Mouse (Mus musculus) forebrain, embryonic 16.5 days (tissue): ENCODE measurements around the gene Zpbp2. TPM values are rescaled to one million over a fixed set of nuclear protein-coding genes. Genes with fewer than 3 reads are reported as not detected.
"Not testable (repeated sequence)": the region's sequence is repeated elsewhere in the genome, so short reads cannot be mapped to it uniquely, and the experiment has no call there.

Experiments used
- ATAC-seq: fragments of 200-750 bp; cut with Nextera tagmentation; 2 replicates; pipeline ENCODE4 v1.8.0; 2017; ENCODE audit warnings: mild to moderate bottlenecking, moderate library complexity
- H3K27ac ChIP-seq: fragments of 300-500 bp; sonication (generic); 2 replicates; pipeline ENCODE4 v1.5.1; 2014; ENCODE audit warnings: low read length, control low read depth
- H3K27me3 ChIP-seq: fragments of 300-500 bp; sonication (generic); replicated peaks from 2 replicates; pipeline ENCODE4 v1.6.1; 2014; ENCODE audit warnings: low read length; ENCODE audit not compliant: control insufficient read depth, insufficient read depth
- H3K36me3 ChIP-seq: fragments of 300-500 bp; sonication (generic); 2 replicates; pipeline ENCODE4 v1.6.1; 2014; ENCODE audit not compliant: control insufficient read depth, insufficient read depth
- H3K4me1 ChIP-seq: fragments of 300-500 bp; sonication (generic); replicated peaks from 2 replicates; pipeline ENCODE4 v1.6.1; 2014; ENCODE audit warnings: low read length; ENCODE audit not compliant: control insufficient read depth, insufficient read depth
- H3K4me2 ChIP-seq: fragments of 300-500 bp; sonication (generic); 2 replicates; pipeline ENCODE4 v1.6.1; 2014; ENCODE audit warnings: mild to moderate bottlenecking, low read length, control low read depth
- H3K4me3 ChIP-seq: fragments of 300-500 bp; sonication (generic); replicated peaks from 2 replicates; pipeline ENCODE4 v1.5.1; 2014; ENCODE audit warnings: mild to moderate bottlenecking, low read length, control low read depth
- H3K9ac ChIP-seq: fragments of 300-500 bp; sonication (generic); replicated peaks from 2 replicates; pipeline ENCODE4 v1.6.1; 2014; ENCODE audit warnings: low read depth, low read length, control low read depth
- H3K9me3 ChIP-seq: fragments of 300-500 bp; sonication (generic); 2 replicates; pipeline ENCODE4 v1.6.1; 2016; ENCODE audit warnings: low read length; ENCODE audit not compliant: control insufficient read depth
- WGBS: fragments of 180-500 bp; shearing (Covaris S2); extraction: QIAGEN DNeasy Blood & Tissue Kit; methylation state at CpG from one replicate; pipeline ENCODE4 v1.1.7; 2014; 5-methylcytosine and 5-hydroxymethylcytosine counted together
- polyA plus RNA-seq: library from polyadenylated mRNA; unstranded; fragments of >200 nt; fragmentation: Nextera tagmentation; extraction: Ambion mirVana; gene quantifications from 2 replicates; pipeline ENCODE4 v1.2.1, GENCODE M21; 2015

Gene Zpbp2
- polyA plus RNA-seq, 1 experiment from 2014 or later = not detected

DNA sequence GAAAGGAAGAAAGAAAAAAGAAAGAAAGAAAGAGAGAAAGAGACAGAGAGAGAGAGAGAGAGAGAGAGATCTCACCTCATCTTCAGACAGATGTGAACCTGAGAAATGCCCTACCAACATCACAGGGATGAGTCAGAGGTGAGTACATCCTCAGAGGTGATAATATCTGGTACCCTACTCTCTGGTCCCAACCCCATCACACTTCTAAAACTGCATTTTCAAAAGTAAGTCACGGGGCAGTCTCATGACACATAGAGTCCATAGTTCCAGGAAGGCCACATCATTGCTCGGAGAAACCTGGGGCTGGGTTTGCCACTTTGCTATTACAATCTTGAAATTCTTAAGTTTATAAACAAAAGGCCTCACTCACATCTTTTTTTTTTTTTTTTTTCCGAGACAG is 45.1 kb downstream of the Zpbp2 start:
- WGBS = 90% methylated on average over 3 of the region's 3 CpGs

DNA sequence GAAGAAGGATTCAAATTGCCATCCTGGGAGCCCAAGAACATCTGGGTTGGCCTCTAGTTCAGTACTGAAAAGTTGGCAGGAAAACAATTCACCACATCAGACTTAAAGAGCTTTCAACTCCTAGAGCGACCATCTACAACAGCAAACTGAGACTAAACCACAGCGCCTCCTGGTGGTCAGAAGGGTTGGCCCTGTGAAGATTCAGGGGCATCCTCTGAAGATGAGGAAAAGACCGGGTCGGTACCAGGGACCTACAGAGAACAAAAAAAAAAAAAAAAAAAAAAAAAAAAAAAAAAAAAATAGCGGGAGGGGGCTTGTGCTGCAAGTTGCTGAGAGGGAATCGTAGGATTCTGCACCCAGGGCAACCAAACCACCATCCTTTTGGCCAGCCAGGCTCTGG is 46.5 kb downstream of the Zpbp2 start:
- no peak overlapping the region for H3K9ac ChIP-seq
- peaks cover 12% of the 10 kb centered on the region; the same call in 1 of the 2 replicates for H3K27me3 ChIP-seq
- no peak overlapping the region for H3K4me3 ChIP-seq
- no peak overlapping the region for H3K4me2 ChIP-seq
- H3K9me3 ChIP-seq = no peaks in the 10 kb centered on the region
- H3K4me1 ChIP-seq = peaks cover 4% of the 10 kb centered on the region; the same call in 1 of the 2 replicates
- 43% methylated on average over 6 of the region's 6 CpGs for WGBS
- ATAC-seq = no peak
- H3K36me3 ChIP-seq = no peaks in the 10 kb centered on the region
- H3K27ac ChIP-seq = no peak overlapping the region

More for the DNA sequence above, 45.1 kb downstream of the Zpbp2 start:
- Histone ChIP-seq H3K9ac (no peak overlapping the region), H3K4me2 (no peak overlapping the region), H3K27me3 (peaks cover 12% of the 10 kb centered on the region; the same call in 1 of the 2 replicates), H3K9me3 (no peaks in the 10 kb centered on the region), H3K27ac (no peak overlapping the region), H3K36me3 (no peaks in the 10 kb centered on the region), H3K4me1 (peaks cover 4% of the 10 kb centered on the region; the same call in 1 of the 2 replicates), H3K4me3 (no peak overlapping the region)
- no peak for ATAC-seq

DNA sequence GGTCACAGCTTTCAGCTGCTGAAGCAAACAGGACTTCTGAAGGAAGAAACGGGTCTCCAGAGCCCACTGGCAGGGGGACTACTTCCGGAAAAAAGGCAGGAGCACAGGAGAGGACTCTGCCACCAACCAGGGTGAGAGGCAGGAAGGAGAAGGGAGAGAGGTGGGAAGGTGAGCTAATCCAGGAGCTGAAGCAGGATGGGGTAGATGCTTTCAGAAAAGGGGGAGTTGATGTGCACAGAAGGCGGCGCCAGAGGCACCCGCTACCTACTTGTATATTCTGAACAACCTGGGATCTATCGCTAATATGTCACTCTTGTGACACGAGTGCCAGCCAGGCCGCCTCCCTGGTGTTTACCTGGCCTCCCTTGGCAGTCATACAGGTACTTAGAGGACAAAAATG is 47.1 kb downstream of the Zpbp2 start, which contains the start of gene Lrrc3c:
TSS of gene Lrrc3c (plus strand) at position 301 of the 400 bp plus-strand sequence.
- peak within 1 kb of the TSS; percentile 40 for H3K4me2 ChIP-seq
- 83% methylated on average over 8 of the region's 8 CpGs for WGBS

DNA sequence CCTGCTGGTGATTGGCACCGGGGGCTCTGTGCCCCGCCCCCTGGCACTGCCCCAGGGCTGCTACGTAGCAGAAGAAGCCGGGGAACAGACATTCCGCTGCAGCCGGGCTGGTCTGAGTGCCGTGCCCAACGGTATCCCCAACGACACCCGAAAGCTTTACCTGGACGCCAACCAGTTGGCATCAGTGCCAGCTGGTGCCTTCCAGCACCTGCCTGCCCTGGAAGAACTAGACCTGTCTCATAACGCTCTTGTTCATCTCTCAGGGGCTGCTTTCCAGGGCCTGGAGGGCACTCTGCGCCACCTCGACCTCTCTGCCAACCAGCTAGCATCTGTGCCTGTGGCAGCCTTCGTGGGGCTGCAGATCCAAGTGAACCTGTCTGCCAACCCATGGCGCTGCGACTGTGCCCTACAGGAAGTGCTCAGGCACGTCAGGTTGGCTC is 48.0 kb downstream of the Zpbp2 start:
- Histone ChIP-seq H3K9ac (no peak overlapping the region), H3K27me3 (peaks cover 9% of the 10 kb centered on the region; the same call in 1 of the 2 replicates), H3K4me2 (peak overlapping the region; percentile 40), H3K4me3 (no peak overlapping the region), H3K36me3 (no peaks in the 10 kb centered on the region), H3K9me3 (no peaks in the 10 kb centered on the region), H3K4me1 (peaks cover 4% of the 10 kb centered on the region; the same call in 1 of the 2 replicates), H3K27ac (no peak overlapping the region)
- no peak; the same call in 1 of the 2 replicates for ATAC-seq
- 46% methylated on average over 18 of the region's 18 CpGs for WGBS

More for the DNA sequence above, 47.1 kb downstream of the Zpbp2 start, which contains the start of gene Lrrc3c:
- H3K9me3 ChIP-seq = no peaks in the 10 kb centered on the region
- H3K4me3 ChIP-seq = no peak within 1 kb of the TSS
- no peak for ATAC-seq
- no peaks in the 10 kb centered on the region for H3K36me3 ChIP-seq
- H3K27me3 ChIP-seq = peaks cover 9% of the 10 kb centered on the region; the same call in 1 of the 2 replicates
- H3K4me1 ChIP-seq = peaks cover 4% of the 10 kb centered on the region; the same call in 1 of the 2 replicates
- no peak within 1 kb of the TSS for H3K9ac ChIP-seq
- no peak within 1 kb of the TSS for H3K27ac ChIP-seq

DNA sequence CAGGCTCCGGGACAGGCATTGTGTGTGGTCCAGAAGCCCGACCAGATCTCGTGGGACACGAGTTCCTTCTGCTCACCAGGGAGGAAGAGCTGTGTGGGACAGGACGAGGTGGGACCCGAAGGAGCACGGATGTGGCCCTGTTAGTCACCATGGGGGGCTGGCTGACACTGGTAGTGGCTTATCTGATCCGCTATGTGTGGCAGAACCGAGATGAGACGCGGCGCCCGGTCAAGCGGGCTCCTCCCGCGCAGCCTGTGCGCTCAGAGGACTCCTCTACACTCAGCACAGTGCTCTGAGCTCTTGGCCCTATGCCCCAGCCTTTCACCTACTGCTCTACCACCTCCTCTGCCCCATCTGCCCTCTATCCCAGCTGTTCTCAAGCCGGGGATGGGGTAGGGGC is 48.4 kb downstream of the Zpbp2 start:
- ATAC-seq = no peak
- Histone ChIP-seq H3K4me2 (peak overlapping the region; percentile 40; the same call in 1 of the 2 replicates), H3K36me3 (no peaks in the 10 kb centered on the region), H3K9ac (no peak overlapping the region), H3K4me3 (no peak overlapping the region), H3K27ac (no peak overlapping the region), H3K27me3 (peaks cover 9% of the 10 kb centered on the region; the same call in 1 of the 2 replicates), H3K4me1 (peaks cover 4% of the 10 kb centered on the region; the same call in 1 of the 2 replicates), H3K9me3 (no peaks in the 10 kb centered on the region)
- WGBS = 38% methylated on average over 18 of the region's 18 CpGs

DNA sequence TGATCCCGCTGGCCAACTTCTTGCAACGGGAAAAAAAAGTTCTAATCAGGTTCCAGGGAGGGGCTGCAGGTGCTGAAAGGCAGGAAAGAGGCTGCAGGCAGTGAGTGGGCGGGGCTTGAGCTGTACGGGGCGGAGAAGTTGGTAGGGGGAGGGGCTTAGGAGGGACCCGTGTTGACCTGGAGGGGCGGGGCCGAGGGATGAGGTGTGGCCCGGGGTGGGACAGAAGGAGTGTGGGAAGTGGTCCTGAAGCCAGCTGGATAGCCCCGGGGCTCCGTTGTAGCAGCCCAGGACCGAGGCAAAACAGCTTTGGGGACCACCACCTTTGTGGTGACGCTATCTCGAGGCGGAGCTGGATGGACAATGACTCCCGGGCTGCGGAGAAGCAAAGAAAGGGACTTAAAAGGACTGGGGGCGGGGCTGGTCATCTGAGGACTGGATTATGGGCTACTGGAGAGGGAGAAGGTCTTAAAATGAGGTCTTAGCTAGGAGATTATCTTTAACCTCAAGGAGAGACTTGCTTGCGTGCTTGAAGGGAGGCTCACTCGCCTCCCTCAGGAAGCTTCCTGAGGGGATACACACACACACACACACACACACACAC is 51.3 kb downstream of the Zpbp2 start:
- H3K27me3 ChIP-seq = peaks cover 9% of the 10 kb centered on the region
- H3K36me3 ChIP-seq = no peaks in the 10 kb centered on the region
- no peak overlapping the region for H3K27ac ChIP-seq
- 1% methylated on average over 20 of the region's 20 CpGs for WGBS
- peak overlapping the region; percentile 37 for H3K4me2 ChIP-seq
- H3K4me3 ChIP-seq = peak overlapping the region; percentile 12
- no peak overlapping the region for H3K9ac ChIP-seq
- no peak for ATAC-seq
- H3K4me1 ChIP-seq = peaks cover 4% of the 10 kb centered on the region; the same call in 1 of the 2 replicates
- H3K9me3 ChIP-seq = no peaks in the 10 kb centered on the region

DNA sequence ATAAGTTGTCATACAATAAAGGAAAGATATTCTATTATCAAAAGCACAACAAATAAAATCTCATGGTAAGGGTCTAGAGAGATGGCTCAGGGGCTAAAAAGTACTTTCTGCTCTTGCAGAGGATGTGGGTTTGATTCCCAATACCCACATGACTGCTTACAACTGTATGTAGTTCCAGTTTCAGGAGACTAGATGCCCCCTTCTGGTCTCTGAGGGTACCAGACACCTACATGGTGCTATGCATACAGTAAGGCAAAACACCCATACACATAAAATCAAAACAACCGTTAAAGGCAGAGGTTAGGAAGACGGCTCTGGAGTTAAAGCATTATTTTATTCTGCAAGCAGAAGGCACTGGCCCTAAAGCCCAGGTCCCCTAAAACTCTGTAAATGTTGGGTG is 53.1 kb downstream of the Zpbp2 start:
- Histone ChIP-seq H3K4me2 (no peak overlapping the region), H3K4me3 (no peak overlapping the region), H3K9ac (no peak overlapping the region), H3K27ac (no peak overlapping the region), H3K4me1 (peaks cover under 1% of the 10 kb centered on the region; the same call in 1 of the 2 replicates), H3K27me3 (peaks cover 4% of the 10 kb centered on the region; the same call in 1 of the 2 replicates), H3K9me3 (no peaks in the 10 kb centered on the region), H3K36me3 (no peaks in the 10 kb centered on the region)
- 93% methylated on average over 2 of the region's 2 CpGs for WGBS
- no peak for ATAC-seq

DNA sequence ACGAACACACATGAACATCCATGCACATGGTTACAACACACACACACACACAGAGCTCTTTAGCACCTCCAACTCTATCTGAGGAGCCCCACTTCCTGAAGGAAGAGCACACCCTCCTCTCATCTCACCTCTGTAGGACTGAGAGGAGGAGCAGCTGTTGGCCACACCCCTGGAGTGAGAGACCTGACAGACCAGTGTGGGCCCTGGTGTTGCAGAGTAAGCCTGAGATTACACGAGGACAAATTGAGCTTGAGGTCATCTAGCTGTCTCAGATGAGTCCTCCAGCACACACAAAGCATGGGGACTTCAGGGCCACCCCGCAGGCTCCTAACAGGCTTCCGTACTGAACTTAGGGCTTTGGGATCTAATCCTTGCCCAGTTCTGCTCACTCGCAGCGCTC is 54.0 kb downstream of the Zpbp2 start:
- not testable (repeated sequence) for H3K9ac ChIP-seq, ATAC-seq, H3K27me3 ChIP-seq, H3K4me1 ChIP-seq, H3K4me2 ChIP-seq, H3K36me3 ChIP-seq, H3K27ac ChIP-seq, H3K4me3 ChIP-seq, H3K9me3 ChIP-seq
- 78% methylated on average over 6 of the region's 6 CpGs for WGBS

DNA sequence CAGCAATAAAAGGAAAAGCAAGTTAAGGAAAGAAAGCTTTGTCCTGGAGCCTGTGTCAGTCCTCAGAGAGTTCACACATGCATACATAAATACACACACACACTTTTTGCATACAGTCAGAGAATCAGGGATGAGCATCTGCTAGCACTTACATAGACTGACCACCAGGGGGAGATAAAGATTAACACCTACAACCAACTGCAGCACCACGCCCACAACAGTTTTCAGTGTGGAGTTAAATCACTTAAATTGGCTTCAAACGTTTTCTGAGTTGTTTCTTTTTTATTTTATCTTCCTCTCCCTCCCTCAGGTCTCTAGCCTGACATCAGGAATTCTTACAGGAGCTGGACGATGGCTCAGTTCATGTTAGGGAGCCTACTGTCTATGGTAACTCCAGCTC is 55.9 kb downstream of the Zpbp2 start:
- 11% methylated on average over 3 of the region's 3 CpGs for WGBS
- no peaks in the 10 kb centered on the region for H3K9me3 ChIP-seq
- H3K4me1 ChIP-seq = no peaks in the 10 kb centered on the region; the same call in 1 of the 2 replicates
- H3K27me3 ChIP-seq = no peaks in the 10 kb centered on the region; the same call in 1 of the 2 replicates
- ATAC-seq = no peak
- H3K36me3 ChIP-seq = no peaks in the 10 kb centered on the region
- no peak overlapping the region for H3K9ac ChIP-seq
- no peak overlapping the region for H3K4me2 ChIP-seq
- H3K27ac ChIP-seq = no peak overlapping the region
- H3K4me3 ChIP-seq = no peak overlapping the region
